Mouse (Mus musculus) gastrocnemius, postnatal 10 days (tissue): ENCODE data around the gene Znhit3. TPM values are rescaled to one million over a fixed set of nuclear protein-coding genes. Genes with fewer than 3 reads are reported as not detected.
"Not testable (repeated sequence)": the region's sequence is repeated elsewhere in the genome, so short reads cannot be mapped to it uniquely, and the experiment has no call there.

ENCODE experiments used
- DNase-seq: peaks from one replicate; pipeline ENCODE4 v3.0.0; 2021; ENCODE audit warnings: mixed read lengths
- microRNA-seq, 2 experiments: library from miRNA; unstranded; fragments of <30 nt; microRNA quantifications; one replicate each; pipeline ENCODE4 v1.2.0; 2021
- total RNA-seq, 2 experiments: library from RNA; stranded (reverse); gene quantifications; 2 replicates each; pipeline ENCODE4 v1.2.3; 2021

Znhit3 gene
- total RNA-seq, 2 experiments from 2014 or later = 9.3 to 12.4 TPM

- DNase-seq = not testable (repeated sequence)
These were observed 40.1 kb downstream of the Znhit3 start for GRCm38 (mm10) chr11:84876020-84876419.

DNA sequence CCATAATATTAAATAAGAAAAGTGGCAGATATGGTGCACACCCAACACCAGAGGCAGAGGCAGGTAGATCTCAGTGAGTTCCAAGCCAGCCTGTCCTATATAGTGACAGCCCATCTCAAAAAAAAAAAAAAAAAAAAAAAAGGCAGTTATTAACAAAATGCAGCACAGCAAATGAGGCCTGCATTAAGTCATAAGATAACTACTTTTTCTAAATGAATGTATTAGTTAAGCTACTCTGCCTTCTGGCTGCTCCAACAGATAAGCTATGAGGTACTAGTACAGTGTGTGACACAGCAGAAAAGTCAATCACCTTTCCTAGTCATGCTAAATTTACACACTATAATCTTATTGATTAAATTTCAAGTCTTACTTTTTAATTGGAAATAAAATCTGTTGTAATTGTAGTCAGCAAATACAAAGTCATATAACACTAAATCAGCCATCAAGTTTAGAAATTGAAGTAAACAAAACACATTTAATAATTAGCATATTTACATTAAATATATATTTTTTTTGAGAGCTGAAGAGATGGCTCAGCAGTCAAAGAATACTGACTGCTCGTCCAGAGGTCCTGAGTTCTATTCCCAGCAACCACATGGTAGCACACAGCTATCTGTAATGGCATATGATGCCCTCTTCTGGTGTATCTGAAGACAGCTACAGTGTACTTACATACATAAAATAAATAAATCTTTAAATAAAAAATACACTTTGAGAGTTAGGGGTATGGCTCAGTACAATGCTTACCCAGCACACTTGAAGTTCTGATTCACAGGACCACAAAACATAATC, 42.9 kb downstream of the Znhit3 start:
- DNase-seq = no peak

DNA sequence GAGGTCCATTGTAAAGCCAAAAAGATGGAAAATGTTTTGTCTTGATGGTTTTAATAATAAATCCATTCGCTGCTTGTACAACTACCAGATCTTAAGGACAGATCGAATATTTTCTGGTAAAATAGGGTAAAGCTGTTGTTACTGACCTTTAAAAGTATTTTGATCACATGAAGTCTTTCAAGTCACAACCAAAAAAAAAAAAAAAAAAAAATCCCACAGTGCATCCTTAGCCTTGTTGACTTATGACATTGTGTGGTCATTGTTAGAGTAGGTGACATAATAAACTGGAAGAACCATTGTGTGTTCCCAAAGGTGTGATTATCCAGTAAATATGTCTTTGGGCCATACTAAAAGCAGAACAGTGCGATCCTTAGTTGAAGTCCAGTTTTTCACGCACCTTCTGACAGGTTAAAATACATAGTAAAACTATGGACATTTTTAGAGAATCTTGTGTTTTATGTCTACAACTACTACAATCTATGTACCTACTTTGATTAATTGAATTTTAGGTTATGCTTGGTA, 44.6 kb downstream of the Znhit3 start:
- no peak for DNase-seq

GRCm38 (mm10) chr11:84871046-84871445, 45.1 kb downstream of the Znhit3 start:
- DNase-seq = no peak

DNA sequence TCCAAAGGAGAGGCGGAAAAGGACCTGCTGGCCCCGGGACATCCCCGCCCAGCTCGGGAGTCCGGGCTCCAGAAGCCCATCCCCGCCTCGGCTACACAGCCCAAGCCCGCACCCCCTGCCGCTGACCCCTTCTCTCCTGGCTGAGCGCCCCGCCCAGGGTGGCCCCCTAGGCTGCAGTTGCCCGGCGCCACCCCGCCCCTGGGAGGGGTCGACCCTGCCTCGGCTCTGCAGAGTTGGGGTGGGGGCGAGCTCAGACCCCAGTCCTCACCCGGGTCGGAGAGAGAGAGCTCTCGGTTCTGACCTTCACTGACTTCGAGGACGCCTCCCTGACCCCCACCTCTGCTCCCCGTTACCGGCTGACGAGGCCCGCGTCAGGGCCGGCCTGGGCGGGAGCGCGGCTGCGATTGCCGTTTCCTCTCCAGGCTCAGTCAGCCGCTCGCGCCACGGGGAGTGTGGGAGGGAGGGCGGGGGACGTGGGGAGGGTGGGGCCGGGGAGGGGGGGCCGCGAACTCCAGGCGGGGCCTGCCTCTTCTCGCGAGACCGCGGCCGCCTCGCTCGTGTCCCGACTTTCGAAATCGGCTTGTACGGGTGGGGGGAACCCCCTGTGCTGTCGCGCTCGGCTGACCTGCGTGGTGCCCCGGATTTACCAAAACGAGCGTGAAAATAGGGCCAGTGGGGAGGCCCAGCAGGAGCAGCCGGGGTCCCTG, 45.7 kb downstream of the Znhit3 start, which contains the start of gene Ggnbp2:
TSS of gene Ggnbp2 (minus strand) at position 481 of the 707 bp plus-strand sequence.
- DNase-seq = peak; percentile 94

DNA sequence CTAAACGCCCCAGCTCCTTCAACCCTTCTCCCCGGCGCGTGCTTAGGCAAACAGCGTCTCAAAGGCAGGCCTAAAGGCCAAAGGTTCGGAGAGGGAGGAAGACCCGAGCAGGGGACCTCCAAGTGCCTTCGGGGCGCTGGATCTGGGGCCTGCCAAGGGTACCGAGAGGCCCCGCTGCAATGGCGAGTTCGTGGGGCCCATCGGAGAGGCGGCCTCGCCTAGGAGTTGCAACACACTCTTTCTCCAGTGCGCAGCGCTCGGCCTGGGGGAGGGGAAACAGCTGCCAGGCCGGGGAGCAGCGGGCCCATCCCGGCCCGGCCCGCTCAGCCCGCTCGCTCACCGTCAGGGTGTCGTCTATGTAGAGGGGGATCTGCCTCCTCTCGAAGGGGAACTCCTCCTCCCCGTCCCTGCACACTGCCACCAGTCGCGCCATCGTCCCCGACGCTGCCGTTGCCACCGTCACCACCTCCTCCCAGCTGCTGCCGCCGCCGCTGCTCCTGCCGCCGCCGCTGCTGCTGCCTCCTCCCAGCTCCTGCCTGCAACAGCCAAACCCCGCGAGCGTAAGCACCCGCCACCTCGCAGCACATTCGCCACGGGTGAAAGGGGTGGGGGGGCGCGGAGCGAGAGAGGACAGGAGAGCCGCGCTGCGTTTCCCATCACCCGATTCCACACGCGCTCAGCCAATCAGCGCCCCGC, 46.5 kb downstream of the Znhit3 start:
- DNase-seq = peak; percentile 93

GRCm38 (mm10) chr11:84868786-84869259, 47.3 kb downstream of the Znhit3 start:
- DNase-seq = no peak

DNA sequence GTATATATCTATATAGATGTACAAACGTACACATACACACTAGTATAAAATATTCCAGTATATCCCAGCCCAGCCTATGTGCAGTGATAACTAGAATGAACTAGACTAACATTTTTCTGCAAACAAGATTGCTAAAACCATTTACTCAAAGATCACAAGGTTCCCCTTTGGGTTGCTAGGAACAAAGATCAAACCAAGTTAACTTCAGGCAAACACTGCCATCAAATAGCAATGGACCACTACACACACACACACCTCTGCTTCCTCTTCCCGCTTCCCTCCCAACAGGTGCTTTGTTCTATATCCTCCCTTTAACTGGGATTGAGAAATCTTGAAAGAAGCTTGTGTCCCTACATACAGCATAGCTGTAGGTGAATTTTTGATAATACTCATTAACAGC, 48.6 kb downstream of the Znhit3 start:
- DNase-seq = no peak

DNA sequence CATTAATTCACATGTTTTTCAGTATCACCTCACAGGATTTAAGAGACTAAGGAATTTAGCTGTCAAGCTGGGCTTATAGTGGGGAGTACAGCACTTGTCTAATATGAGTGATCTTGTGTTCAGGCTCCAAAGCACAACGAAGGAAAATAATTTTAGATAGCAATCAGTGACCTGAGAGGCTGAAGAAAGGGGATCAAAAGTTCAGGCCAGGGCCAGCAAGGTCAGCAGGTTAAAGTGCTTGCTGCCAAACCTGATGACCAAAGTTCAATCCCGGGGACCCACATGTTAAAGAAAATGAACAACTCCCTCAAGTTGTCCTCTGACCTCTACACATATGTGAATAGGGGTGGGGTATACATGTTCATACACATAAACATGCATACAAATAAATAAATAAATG, 50.9 kb downstream of the Znhit3 start:
- no peak for DNase-seq

Small RNA genes within 50 kb of the gene (microRNA-seq; reads per million reads assigned to microRNA genes)
- gene Gm23564 = 0 reads per million in 2 experiments

Other genes starting within 250 kb of the Znhit3 start
- 1 to 10 TPM; 3.8 to 4.9 TPM for gene Mrm1, start 96.9 kb downstream of the Znhit3 start, total RNA-seq
- gene Dhrs11, start 87.4 kb downstream of the Znhit3 start, total RNA-seq = 10 to 100 TPM; 19.2 to 22.6 TPM
- 10 to 100 TPM; 40.6 to 52.8 TPM for gene Ggnbp2, start 45.5 kb downstream of the Znhit3 start, total RNA-seq
- 1 to 10 TPM; 4.4 to 5.3 TPM for gene Myo19, start 36.2 kb downstream of the Znhit3 start, total RNA-seq
- gene Pigw, start 36.1 kb downstream of the Znhit3 start, total RNA-seq = 1 to 10 TPM; 6.3 to 7.7 TPM
- gene Car4, start 41.4 kb upstream of the Znhit3 start, total RNA-seq = 10 to 100 TPM; 11.8 to 12.1 TPM
- gene Usp32, start 223.8 kb upstream of the Znhit3 start, total RNA-seq = 10 to 100 TPM; 10.4 to 12.3 TPM